Mouse (Mus musculus): ENCODE measurements around the gene Git2. TPM values are rescaled to one million over a fixed set of nuclear protein-coding genes. Genes with fewer than 3 reads are reported as not detected.

The Git2 gene
- total RNA-seq, 1 experiment, result 29.8 TPM

DNA sequence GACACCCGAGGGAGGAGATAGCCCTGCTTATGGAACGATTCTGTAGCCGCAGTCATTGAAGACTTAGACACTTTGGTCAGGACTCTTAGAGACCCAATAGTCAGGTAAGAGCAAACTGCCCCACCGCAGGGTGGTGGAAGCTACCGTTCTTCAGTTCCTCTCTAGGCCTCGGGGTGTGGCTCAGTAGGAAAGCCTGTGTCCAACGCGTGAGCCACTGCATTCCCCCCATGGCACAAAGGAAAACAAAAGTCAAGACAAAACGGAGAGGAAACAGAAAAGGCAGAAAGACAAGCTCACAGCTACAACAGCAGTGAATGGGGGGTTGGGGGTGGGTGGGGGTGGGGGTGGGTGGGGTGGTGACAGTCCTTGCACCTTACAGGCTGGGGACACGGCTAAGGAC is 22.9 kb downstream of the Git2 start:
- H3K4me3 ChIP-seq (ENCODE audit: insufficient read depth in 1 of 2, low read depth in 1 of 2, low read length in 2 of 2, poor library complexity in 1 of 2, severe bottlenecking in 1 of 2), result no peak overlapping the region
- H3K27ac ChIP-seq (ENCODE audit: insufficient read depth, low read depth, low read length, poor library complexity, severe bottlenecking), result peak overlapping the region; percentile 17; the same call in 1 of the 2 replicates
- peaks cover 25% of the 10 kb centered on the region for H3K36me3 ChIP-seq (ENCODE audit: control insufficient read depth, insufficient read depth, low read length, poor library complexity, severe bottlenecking)
- H3K9ac ChIP-seq (ENCODE audit: insufficient read depth, low read depth, low read length, poor library complexity, severe bottlenecking), result 0 out of 2 replicates have a peak overlapping the region, but pooled peaks have one; percentile 5
- in situ Hi-C loops (cut with MboI; ENCODE audit: low sequenced_read_pairs in 2 of 2, unreplicated experiment in 2 of 2), result no loop called here
- DNase-seq (ENCODE audit: low read depth, low spot score), result no peak
- TF ChIP-seq CHD2 (IDR thresholded peaks at IDR 0.05; ENCODE audit: low read depth, low read length), result no peak
- TF ChIP-seq HCFC1 (IDR thresholded peaks at IDR 0.05; ENCODE audit: borderline replicate concordance, insufficient read depth, low read length), result no peak
- TF ChIP-seq ZC3H11A (IDR thresholded peaks at IDR 0.05; ENCODE audit: borderline replicate concordance, low read depth, low read length), result no peak
- H3K4me1 ChIP-seq (ENCODE audit: control insufficient read depth in 2 of 2, insufficient read depth in 2 of 2, low read length in 2 of 2, poor library complexity in 1 of 2), result peaks cover 2 to 10% of the 10 kb centered on the region in 2 experiments; a peak in 3 of 4 replicates
- no peaks in the 10 kb centered on the region for H3K9me3 ChIP-seq (ENCODE audit: control insufficient read depth, insufficient read depth, low read depth, low read length)

DNA sequence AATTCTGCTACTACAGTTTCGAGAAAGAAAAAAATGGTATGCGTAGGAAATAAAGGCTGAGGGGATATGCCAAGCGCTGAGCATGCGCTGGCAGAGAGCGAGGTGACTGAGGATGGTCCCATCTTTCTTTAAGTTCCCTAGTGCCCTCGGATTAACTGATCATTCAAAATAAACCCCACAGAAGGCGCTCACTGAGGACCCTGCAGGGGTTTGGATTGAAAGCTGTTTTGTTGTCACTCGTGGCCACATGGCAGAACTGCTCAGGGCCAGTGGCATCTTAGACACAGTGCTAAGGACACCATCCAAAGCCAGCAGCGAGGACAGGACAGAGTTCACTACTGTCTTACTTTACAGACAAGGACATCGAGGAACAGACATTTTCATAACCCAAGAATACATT is 25.0 kb downstream of the Git2 start:
- no peak overlapping the region for H3K9ac ChIP-seq (ENCODE audit: insufficient read depth, low read depth, low read length, poor library complexity, severe bottlenecking)
- in situ Hi-C loops (cut with MboI; ENCODE audit: low sequenced_read_pairs in 2 of 2, unreplicated experiment in 2 of 2), result no loop called here
- H3K27ac ChIP-seq (ENCODE audit: insufficient read depth, low read depth, low read length, poor library complexity, severe bottlenecking), result no peak overlapping the region
- no peak overlapping the region for H3K4me3 ChIP-seq (ENCODE audit: insufficient read depth in 1 of 2, low read depth in 1 of 2, low read length in 2 of 2, poor library complexity in 1 of 2, severe bottlenecking in 1 of 2)
- H3K4me1 ChIP-seq (ENCODE audit: control insufficient read depth in 2 of 2, insufficient read depth in 2 of 2, low read length in 2 of 2, poor library complexity in 1 of 2), result peaks cover 2 to 10% of the 10 kb centered on the region in 2 experiments; a peak in 3 of 4 replicates
- no peak for TF ChIP-seq ZC3H11A (IDR thresholded peaks at IDR 0.05; ENCODE audit: borderline replicate concordance, low read depth, low read length)
- TF ChIP-seq HCFC1 (IDR thresholded peaks at IDR 0.05; ENCODE audit: borderline replicate concordance, insufficient read depth, low read length), result no peak
- no peak for TF ChIP-seq CHD2 (IDR thresholded peaks at IDR 0.05; ENCODE audit: low read depth, low read length)
- no peak for TF ChIP-seq ZNF384 (IDR thresholded peaks at IDR 0.05; ENCODE audit: low read depth, low read length)
- TF ChIP-seq MAFK (IDR thresholded peaks at IDR 0.05; ENCODE audit: insufficient read depth, low read depth, low read length), result no peak
- H3K9me3 ChIP-seq (ENCODE audit: control insufficient read depth, insufficient read depth, low read depth, low read length), result no peaks in the 10 kb centered on the region
- no peak for DNase-seq (ENCODE audit: low read depth, low spot score)
- H3K36me3 ChIP-seq (ENCODE audit: control insufficient read depth, insufficient read depth, low read length, poor library complexity, severe bottlenecking), result peaks cover 30% of the 10 kb centered on the region

DNA sequence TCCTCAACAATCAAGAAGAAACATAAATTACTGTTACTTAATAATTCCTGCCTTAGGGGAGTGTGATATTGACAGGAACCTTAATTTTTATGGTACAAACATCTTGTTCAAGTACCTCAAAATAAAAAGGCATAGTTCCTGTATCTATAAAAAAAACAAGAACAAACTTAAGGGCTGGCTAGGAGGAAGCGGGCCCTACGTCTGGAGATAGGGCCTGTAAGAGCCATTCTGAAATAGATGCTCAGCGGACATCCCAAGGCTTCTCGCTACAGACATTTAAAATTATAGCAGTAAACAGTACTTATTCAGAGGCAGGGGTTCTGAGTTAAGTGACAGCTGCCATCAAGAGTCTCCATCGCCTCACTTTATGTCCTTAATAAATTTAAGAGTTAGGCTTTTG is 27.8 kb downstream of the Git2 start:
- no peaks in the 10 kb centered on the region for H3K9me3 ChIP-seq (ENCODE audit: control insufficient read depth, insufficient read depth, low read depth, low read length)
- no peak for TF ChIP-seq HCFC1 (IDR thresholded peaks at IDR 0.05; ENCODE audit: borderline replicate concordance, insufficient read depth, low read length)
- no peak for TF ChIP-seq CHD2 (IDR thresholded peaks at IDR 0.05; ENCODE audit: low read depth, low read length)
- TF ChIP-seq ZC3H11A (IDR thresholded peaks at IDR 0.05; ENCODE audit: borderline replicate concordance, low read depth, low read length), result no peak
- TF ChIP-seq ZNF384 (IDR thresholded peaks at IDR 0.05; ENCODE audit: low read depth, low read length), result no peak
- no peak for TF ChIP-seq MAFK (IDR thresholded peaks at IDR 0.05; ENCODE audit: insufficient read depth, low read depth, low read length)
- no peak overlapping the region for H3K9ac ChIP-seq (ENCODE audit: insufficient read depth, low read depth, low read length, poor library complexity, severe bottlenecking)
- no peak overlapping the region for H3K4me3 ChIP-seq (ENCODE audit: insufficient read depth in 1 of 2, low read depth in 1 of 2, low read length in 2 of 2, poor library complexity in 1 of 2, severe bottlenecking in 1 of 2)
- peaks cover 0 to 9% of the 10 kb centered on the region in 2 experiments; a peak in 2 of 4 replicates for H3K4me1 ChIP-seq (ENCODE audit: control insufficient read depth in 2 of 2, insufficient read depth in 2 of 2, low read length in 2 of 2, poor library complexity in 1 of 2)
- peaks cover 34% of the 10 kb centered on the region for H3K36me3 ChIP-seq (ENCODE audit: control insufficient read depth, insufficient read depth, low read length, poor library complexity, severe bottlenecking)
- DNase-seq (ENCODE audit: low read depth, low spot score), result no peak
- in situ Hi-C loops (cut with MboI; ENCODE audit: low sequenced_read_pairs in 2 of 2, unreplicated experiment in 2 of 2), result no loop called here
- H3K27ac ChIP-seq (ENCODE audit: insufficient read depth, low read depth, low read length, poor library complexity, severe bottlenecking), result no peak overlapping the region

DNA sequence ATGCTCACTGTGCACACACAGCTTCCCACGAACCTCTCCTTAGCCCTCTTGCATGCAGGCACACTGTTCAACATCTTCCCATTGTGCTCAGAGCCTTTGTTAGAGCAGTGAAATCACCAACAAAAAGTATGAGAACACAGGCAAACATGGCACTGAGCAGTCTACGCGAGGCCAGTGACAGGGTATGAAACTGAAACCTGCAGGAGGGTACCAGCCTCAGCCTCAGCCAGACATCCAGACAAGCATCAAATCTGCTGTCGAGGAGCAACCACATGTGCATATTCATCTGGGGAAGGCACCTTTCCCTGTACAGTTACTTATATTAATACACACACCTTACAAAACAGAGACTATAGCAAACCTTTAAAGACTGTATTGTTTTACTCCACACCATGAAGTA is 28.4 kb downstream of the Git2 start:
- DNase-seq (ENCODE audit: low read depth, low spot score), result no peak
- no peak overlapping the region; the same call in 1 of the 2 replicates for H3K27ac ChIP-seq (ENCODE audit: insufficient read depth, low read depth, low read length, poor library complexity, severe bottlenecking)
- H3K9ac ChIP-seq (ENCODE audit: insufficient read depth, low read depth, low read length, poor library complexity, severe bottlenecking), result no peak overlapping the region
- no peaks in the 10 kb centered on the region for H3K9me3 ChIP-seq (ENCODE audit: control insufficient read depth, insufficient read depth, low read depth, low read length)
- H3K36me3 ChIP-seq (ENCODE audit: control insufficient read depth, insufficient read depth, low read length, poor library complexity, severe bottlenecking), result peaks cover 37% of the 10 kb centered on the region
- in situ Hi-C loops (cut with MboI; ENCODE audit: low sequenced_read_pairs in 2 of 2, unreplicated experiment in 2 of 2), result no loop called here
- TF ChIP-seq ZC3H11A (IDR thresholded peaks at IDR 0.05; ENCODE audit: borderline replicate concordance, low read depth, low read length) (no peak), MAFK (IDR thresholded peaks at IDR 0.05; ENCODE audit: insufficient read depth, low read depth, low read length) (no peak), HCFC1 (IDR thresholded peaks at IDR 0.05; ENCODE audit: borderline replicate concordance, insufficient read depth, low read length) (no peak)
- H3K4me3 ChIP-seq (ENCODE audit: insufficient read depth in 1 of 2, low read depth in 1 of 2, low read length in 2 of 2, poor library complexity in 1 of 2, severe bottlenecking in 1 of 2), result no peak overlapping the region
- peaks cover 0 to 6% of the 10 kb centered on the region in 2 experiments; a peak in 2 of 4 replicates for H3K4me1 ChIP-seq (ENCODE audit: control insufficient read depth in 2 of 2, insufficient read depth in 2 of 2, low read length in 2 of 2, poor library complexity in 1 of 2)

DNA sequence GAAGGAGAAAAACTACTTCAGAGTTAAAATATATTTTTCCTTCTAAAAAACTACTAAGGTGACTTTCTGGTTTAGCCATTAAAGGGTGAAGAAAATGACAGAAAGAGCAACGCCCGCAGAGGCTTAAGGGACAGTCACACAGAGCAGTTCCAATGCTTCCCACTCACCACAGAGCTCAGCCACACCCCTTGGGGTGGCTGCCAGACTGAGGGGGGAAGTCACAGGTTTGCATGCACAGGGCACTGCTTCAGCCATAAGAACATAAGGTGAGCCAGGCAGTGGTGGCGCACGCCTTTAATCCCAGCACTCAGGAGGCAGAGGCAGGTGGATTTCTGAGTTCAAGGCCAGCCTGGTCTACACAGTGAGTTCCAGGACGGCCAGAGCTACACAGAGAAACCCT is 29.7 kb downstream of the Git2 start:
- in situ Hi-C loops (cut with MboI; ENCODE audit: low sequenced_read_pairs in 2 of 2, unreplicated experiment in 2 of 2), result no loop called here
- DNase-seq (ENCODE audit: low read depth, low spot score), result no peak
- TF ChIP-seq ZC3H11A (IDR thresholded peaks at IDR 0.05; ENCODE audit: borderline replicate concordance, low read depth, low read length), result no peak
- no peak for TF ChIP-seq CHD2 (IDR thresholded peaks at IDR 0.05; ENCODE audit: low read depth, low read length)
- no peak for TF ChIP-seq ZNF384 (IDR thresholded peaks at IDR 0.05; ENCODE audit: low read depth, low read length)
- TF ChIP-seq HCFC1 (IDR thresholded peaks at IDR 0.05; ENCODE audit: borderline replicate concordance, insufficient read depth, low read length), result no peak
- no peak for TF ChIP-seq MAFK (IDR thresholded peaks at IDR 0.05; ENCODE audit: insufficient read depth, low read depth, low read length)
- Histone ChIP-seq H3K4me3 (ENCODE audit: insufficient read depth in 1 of 2, low read depth in 1 of 2, low read length in 2 of 2, poor library complexity in 1 of 2, severe bottlenecking in 1 of 2) (no peak overlapping the region), H3K4me1 (ENCODE audit: control insufficient read depth in 2 of 2, insufficient read depth in 2 of 2, low read length in 2 of 2, poor library complexity in 1 of 2) (peaks cover 0 to 2% of the 10 kb centered on the region in 2 experiments; a peak in 1 of 4 replicates), H3K9me3 (ENCODE audit: control insufficient read depth, insufficient read depth, low read depth, low read length) (no peaks in the 10 kb centered on the region), H3K27ac (ENCODE audit: insufficient read depth, low read depth, low read length, poor library complexity, severe bottlenecking) (no peak overlapping the region), H3K9ac (ENCODE audit: insufficient read depth, low read depth, low read length, poor library complexity, severe bottlenecking) (no peak overlapping the region), H3K36me3 (ENCODE audit: control insufficient read depth, insufficient read depth, low read length, poor library complexity, severe bottlenecking) (peaks cover 37% of the 10 kb centered on the region)

Data from ES-E14 (cell line).